Comparison of ENCODE assay signal across 28 mouse cellular contexts in genomic region chr7:79619493-79619892, GRCm38 (mm10). TPM values are rescaled to one million over a fixed set of nuclear protein-coding genes. Genes with fewer than 3 reads are reported as not detected.
DNase-seq lines count a peak whose midpoint lies in the region; ATAC-seq and TF ChIP-seq lines count a peak whose summit lies in the region.
"Had no signal": no experiment of that assay in that cellular context is flagged by ENCODE, and none has a peak within 500 bp of the region (broad histone marks: within the 10 kb centered on the region; RNA-seq: fewer than 3 reads in every experiment).

No protein-coding gene starts in this region.

- H3K36me3 ChIP-seq in intestine, postnatal 0 days (ENCODE audit: control insufficient read depth, insufficient read depth) = no peaks in the 10 kb centered on the region
- H3K36me3 ChIP-seq in intestine, embryonic 16.5 days (ENCODE audit: control insufficient read depth, insufficient read depth, low read length) = no peaks in the 10 kb centered on the region
- no peaks in the 10 kb centered on the region for H3K36me3 ChIP-seq in lung, embryonic 14.5 days (ENCODE audit: insufficient read depth)
- no peaks in the 10 kb centered on the region for H3K36me3 ChIP-seq in forebrain, embryonic 12.5 days (replicated peaks)
- H3K36me3 ChIP-seq: heart, embryonic 15.5 days; hindbrain, embryonic 15.5 days; intestine, embryonic 15.5 days; limb, embryonic 12.5 days; liver, embryonic 13.5 days; midbrain, embryonic 10.5 days; neural tube, embryonic 15.5 days; stomach, embryonic 15.5 days had no signal

- H3K27me3 ChIP-seq in intestine, postnatal 0 days (replicated peaks; ENCODE audit: control insufficient read depth, insufficient read depth, low read length) = peaks cover 27% of the 10 kb centered on the region
- H3K27me3 ChIP-seq in intestine, embryonic 16.5 days (replicated peaks; ENCODE audit: control insufficient read depth, insufficient read depth, low read length) = peaks cover 34% of the 10 kb centered on the region
- H3K27me3 ChIP-seq in lung, embryonic 14.5 days (ENCODE audit: insufficient read depth, low read length) = peaks cover 37% of the 10 kb centered on the region
- H3K27me3 ChIP-seq in forebrain, embryonic 12.5 days = peaks cover 41% of the 10 kb centered on the region

- TF ChIP-seq CTCF in intestine, postnatal 0 days (IDR thresholded peaks at IDR 0.05; ENCODE audit: low read depth) = peak; percentile 41; the same call in 1 of the 2 replicates
- TF ChIP-seq CTCF in lung, embryonic 14.5 days (IDR thresholded peaks at IDR 0.05; ENCODE audit: low read depth) = 0 out of 2 replicates have a peak, but pooled peaks have one; percentile 11
- TF ChIP-seq CTCF in lung, adult 2 months (IDR thresholded peaks at IDR 0.05; ENCODE audit: insufficient read depth, low read length) = no peak

- TF ChIP-seq POLR2A in lung, adult 2 months (IDR thresholded peaks at IDR 0.05; ENCODE audit: borderline replicate concordance, extremely low read depth, low read depth, low read length) = no peak

- 56% methylated on average over 4 of the region's 4 CpGs for WGBS in intestine, postnatal 0 days
- WGBS in intestine, embryonic 16.5 days = 66% methylated on average over 4 of the region's 4 CpGs
- WGBS in lung, embryonic 14.5 days = 78% methylated on average over 4 of the region's 4 CpGs
- WGBS in lung, adult 2 months = 66% methylated on average over 4 of the region's 4 CpGs
- WGBS in forebrain, embryonic 12.5 days = 75% methylated on average over 4 of the region's 4 CpGs

- DNase-seq in lung, embryonic 14.5 days = no peak
- DNase-seq in lung, adult 2 months = no peak
- peak; percentile 43 for DNase-seq in ES-CJ7 (ENCODE audit: low read depth, low spot score)
- DNase-seq: adrenal gland, postnatal 25 days; cerebellum, adult 11 months; cerebellum, adult 9-11 months; gastrocnemius, adult 2 months; heart, postnatal 4 days; kidney, postnatal 4 days; liver, embryonic 13.5 days; right cerebral cortex, adult 18-20 months; right cerebral cortex, postnatal 4 days; thymus, adult 18-20 months; thymus, postnatal 36 days had no signal

- no peak overlapping the region for H3K27ac ChIP-seq in intestine, postnatal 0 days (ENCODE audit: low read depth, low read length)
- no peak overlapping the region for H3K27ac ChIP-seq in intestine, embryonic 16.5 days (ENCODE audit: low read length)
- H3K27ac ChIP-seq in lung, embryonic 14.5 days (ENCODE audit: low read depth) = no peak overlapping the region
- H3K27ac ChIP-seq in forebrain, embryonic 12.5 days = no peak overlapping the region
- H3K27ac ChIP-seq: gastrocnemius, adult 2 months; heart, embryonic 15.5 days; hindbrain, embryonic 15.5 days; intestine, embryonic 15.5 days; limb, embryonic 12.5 days; liver, embryonic 13.5 days; macrophage; midbrain, embryonic 10.5 days; neural tube, embryonic 15.5 days; stomach, embryonic 15.5 days had no signal

- no peak for ATAC-seq in intestine, postnatal 0 days
- ATAC-seq in intestine, embryonic 16.5 days = no peak
- ATAC-seq in lung, embryonic 14.5 days (ENCODE audit: insufficient read depth) = no peak
- peak; percentile 65 for ATAC-seq in megakaryocyte progenitor cell, adult 5-6 weeks (replicated peaks; ENCODE audit: poor library complexity)
- ATAC-seq in forebrain, embryonic 12.5 days (ENCODE audit: low FRiP score) = no peak
- ATAC-seq: intestine, embryonic 15.5 days; lung, postnatal 0 days had no signal

- H3K4me2 ChIP-seq in intestine, postnatal 0 days (replicated peaks; ENCODE audit: low read depth) = no peak overlapping the region
- H3K4me2 ChIP-seq in intestine, embryonic 16.5 days (ENCODE audit: low read depth, low read length) = no peak overlapping the region
- H3K4me2 ChIP-seq in lung, embryonic 14.5 days = no peak overlapping the region
- no peak overlapping the region for H3K4me2 ChIP-seq in forebrain, embryonic 12.5 days
- H3K4me2 ChIP-seq: heart, embryonic 15.5 days; hindbrain, embryonic 15.5 days; intestine, embryonic 15.5 days; limb, embryonic 12.5 days; liver, embryonic 13.5 days; neural tube, embryonic 15.5 days; stomach, embryonic 15.5 days had no signal

- H3K4me3 ChIP-seq in intestine, postnatal 0 days (ENCODE audit: low read depth, low read length) = no peak overlapping the region
- no peak overlapping the region for H3K4me3 ChIP-seq in intestine, embryonic 16.5 days (ENCODE audit: low read length)
- H3K4me3 ChIP-seq in lung, embryonic 14.5 days (ENCODE audit: low read depth, low read length) = no peak overlapping the region
- no peak overlapping the region for H3K4me3 ChIP-seq in lung, adult 2 months (replicated peaks; ENCODE audit: extremely low read depth, low read depth, low read length)
- H3K4me3 ChIP-seq in forebrain, embryonic 12.5 days (replicated peaks) = no peak overlapping the region
- H3K4me3 ChIP-seq: gastrocnemius, adult 2 months; heart, embryonic 15.5 days; hindbrain, embryonic 15.5 days; intestine, embryonic 15.5 days; limb, embryonic 12.5 days; liver, embryonic 13.5 days; midbrain, embryonic 10.5 days; neural tube, embryonic 15.5 days; stomach, embryonic 15.5 days had no signal

- H3K4me1 ChIP-seq in intestine, postnatal 0 days (replicated peaks; ENCODE audit: control insufficient read depth, insufficient read depth, low read length) = no peaks in the 10 kb centered on the region
- H3K4me1 ChIP-seq in intestine, embryonic 16.5 days (ENCODE audit: control insufficient read depth, insufficient read depth, low read length) = 0 out of 2 replicates have a peak, but pooled peaks cover 5% of the 10 kb centered on the region
- no peaks in the 10 kb centered on the region for H3K4me1 ChIP-seq in lung, embryonic 14.5 days (ENCODE audit: insufficient read depth)
- no peaks in the 10 kb centered on the region for H3K4me1 ChIP-seq in lung, adult 2 months (ENCODE audit: control insufficient read depth, insufficient read depth, low read length)
- peaks cover 6% of the 10 kb centered on the region for H3K4me1 ChIP-seq in forebrain, embryonic 12.5 days
- H3K4me1 ChIP-seq: limb, embryonic 12.5 days; liver, embryonic 13.5 days had no signal

- no peak overlapping the region for H3K9ac ChIP-seq in intestine, postnatal 0 days (ENCODE audit: low read depth, low read length)
- H3K9ac ChIP-seq in intestine, embryonic 16.5 days (ENCODE audit: low read depth, low read length) = no peak overlapping the region
- no peak overlapping the region for H3K9ac ChIP-seq in lung, embryonic 14.5 days
- H3K9ac ChIP-seq in forebrain, embryonic 12.5 days = no peak overlapping the region
- H3K9ac ChIP-seq: heart, embryonic 15.5 days; hindbrain, embryonic 15.5 days; intestine, embryonic 15.5 days; limb, embryonic 12.5 days; liver, embryonic 13.5 days; neural tube, embryonic 15.5 days; stomach, embryonic 15.5 days had no signal

- no peaks in the 10 kb centered on the region for H3K9me3 ChIP-seq in intestine, postnatal 0 days (ENCODE audit: control insufficient read depth)
- H3K9me3 ChIP-seq in intestine, embryonic 16.5 days (ENCODE audit: control insufficient read depth, low read length) = no peaks in the 10 kb centered on the region
- H3K9me3 ChIP-seq in lung, embryonic 14.5 days (ENCODE audit: low read depth, low read length) = no peaks in the 10 kb centered on the region
- H3K9me3 ChIP-seq in forebrain, embryonic 12.5 days = no peaks in the 10 kb centered on the region
- H3K9me3 ChIP-seq: heart, embryonic 15.5 days; hindbrain, embryonic 15.5 days; intestine, embryonic 15.5 days; limb, embryonic 12.5 days; liver, embryonic 13.5 days; midbrain, embryonic 10.5 days; neural tube, embryonic 15.5 days; stomach, embryonic 15.5 days had no signal

RNA-seq across cellular contexts. Expression of gene Rhcg, which starts 2.0 kb away (rescaled TPM):
- not detected in 2 replicates for polyA plus RNA-seq in intestine, postnatal 0 days (2015; fragmentation: Nextera tagmentation; extraction: Ambion mirVana)
- polyA plus RNA-seq in intestine, embryonic 16.5 days (2015; fragmentation: Nextera tagmentation; extraction: Ambion mirVana) = 0.20 and 0.23 TPM in 2 replicates
- not detected in 2 replicates for polyA plus RNA-seq in lung, embryonic 14.5 days (2014; fragmentation: Nextera tagmentation; extraction: Ambion mirVana)
- not detected in 2 replicates for polyA plus RNA-seq in lung, adult 2 months (2012; rRNA removed)
- total RNA-seq in megakaryocyte progenitor cell, adult 5-6 weeks (2015) = 0.29 and 1.9 TPM in 2 replicates
- 0.17 and 2.0 TPM in 2 replicates for total RNA-seq in megakaryocyte progenitor cell, adult 5-6 weeks (2017)
- polyA plus RNA-seq in forebrain, embryonic 12.5 days (2016; fragmentation: Nextera tagmentation; extraction: Ambion mirVana) = 7.1 and 8.5 TPM in 2 replicates
- total RNA-seq: gastrocnemius, adult 2 months; gastrocnemius, postnatal 4 days; heart, postnatal 4 days had no signal
- polyA plus RNA-seq: heart, embryonic 15.5 days; intestine, embryonic 15.5 days; limb, embryonic 12.5 days; macrophage had no signal

RNA-seq across cellular contexts. Expression of gene Ticrr, which starts 40.5 kb away (rescaled TPM):
- polyA plus RNA-seq in intestine, postnatal 0 days (2015; fragmentation: Nextera tagmentation; extraction: Ambion mirVana) = 1.5 and 1.7 TPM in 2 replicates
- 4.3 and 4.5 TPM in 2 replicates for polyA plus RNA-seq in intestine, embryonic 16.5 days (2015; fragmentation: Nextera tagmentation; extraction: Ambion mirVana)
- 18.3 and 20.8 TPM in 2 replicates for polyA plus RNA-seq in lung, embryonic 14.5 days (2014; fragmentation: Nextera tagmentation; extraction: Ambion mirVana)
- polyA plus RNA-seq in lung, adult 2 months (2012; rRNA removed) = 0.12 and 0.17 TPM in 2 replicates
- total RNA-seq in megakaryocyte progenitor cell, adult 5-6 weeks (2015) = 32.2 and 41.3 TPM in 2 replicates
- total RNA-seq in megakaryocyte progenitor cell, adult 5-6 weeks (2017) = 16.9 and 19.4 TPM in 2 replicates
- polyA plus RNA-seq in forebrain, embryonic 12.5 days (2016; fragmentation: Nextera tagmentation; extraction: Ambion mirVana) = 15.5 and 16.4 TPM in 2 replicates
- total RNA-seq: gastrocnemius, adult 2 months had no signal
